Mouse (Mus musculus) T-helper 1 cell (primary cell): ENCODE measurements at regions not wholly inside any gene's neighbourhood (a gene's known extent, or its start where the extent isn't known, plus 50 kb on each side); places are given as distances from the start of the nearest gene placed in this dataset.

Experiments used
- in situ Hi-C: fragments of 300-600 bp; cut with MboI, MseI; formaldehyde crosslinking; loops from one replicate; pipeline ENCODE4 v1.15.1; 2025; ENCODE audit warnings: high pct_unique_total_duplicates

DNA sequence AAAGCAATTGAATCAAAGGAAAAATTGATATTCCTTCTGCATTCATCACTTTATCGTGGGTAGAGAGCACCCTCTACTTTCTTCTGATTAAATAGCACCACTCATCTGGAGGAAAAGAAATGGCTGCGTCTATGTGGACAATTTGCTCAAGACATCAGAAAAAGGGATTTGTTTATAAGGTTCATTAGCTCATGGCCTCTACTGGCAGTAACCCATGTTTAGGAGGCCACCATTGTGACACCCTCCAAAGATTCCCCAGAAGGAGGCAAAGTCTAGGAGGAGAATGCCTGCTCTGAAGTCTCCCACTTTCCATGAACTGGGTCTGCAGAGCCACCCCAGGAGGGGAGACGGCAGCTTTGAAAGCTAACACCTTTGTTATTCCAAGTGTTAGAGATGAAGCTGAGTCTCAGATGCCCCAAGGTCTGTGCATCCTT lies 147.2 kb upstream of the Plscr5 start:
- in situ Hi-C loops, result no loop called here

DNA sequence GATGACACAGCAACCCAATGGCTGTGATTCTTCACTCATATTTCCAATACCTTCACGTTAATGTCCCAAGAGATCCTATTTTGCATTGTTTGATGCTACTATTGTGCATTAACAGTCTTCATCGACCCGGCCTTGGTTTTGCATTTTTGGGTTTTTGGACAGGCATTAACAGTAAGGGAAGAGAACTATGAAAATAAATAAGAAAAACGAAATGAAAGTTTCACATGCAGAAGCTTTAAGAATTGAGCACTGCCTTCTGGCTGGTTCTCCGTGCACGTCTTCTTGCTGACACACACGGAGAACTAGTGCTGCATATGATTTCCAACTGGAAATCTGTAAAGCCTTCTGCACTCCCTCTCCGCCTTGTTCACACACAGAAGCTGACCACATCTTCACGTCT lies 148.6 kb upstream of the Plscr5 start:
- in situ Hi-C loops, result no loop called here

DNA sequence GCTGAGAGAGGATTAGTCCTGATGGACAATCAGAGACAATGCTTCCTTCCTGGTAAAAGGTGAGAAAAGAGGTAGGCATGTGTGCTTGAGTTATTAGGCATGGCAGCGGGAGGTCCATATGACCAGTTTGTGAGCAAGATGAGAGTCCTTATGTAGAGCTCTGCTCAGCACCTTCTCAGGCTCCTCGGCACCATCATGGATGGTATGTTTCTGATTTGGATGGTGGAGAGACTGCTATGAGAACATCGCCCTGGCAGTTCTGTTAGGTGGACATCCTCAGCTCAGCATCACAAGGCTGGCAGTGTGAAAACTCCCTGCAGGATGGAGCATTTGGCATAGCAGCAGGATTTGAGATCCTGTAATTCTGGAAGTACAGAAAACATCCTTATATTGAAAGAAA lies 176.2 kb upstream of the Plscr5 start:
- in situ Hi-C loops, result no loop called here

DNA sequence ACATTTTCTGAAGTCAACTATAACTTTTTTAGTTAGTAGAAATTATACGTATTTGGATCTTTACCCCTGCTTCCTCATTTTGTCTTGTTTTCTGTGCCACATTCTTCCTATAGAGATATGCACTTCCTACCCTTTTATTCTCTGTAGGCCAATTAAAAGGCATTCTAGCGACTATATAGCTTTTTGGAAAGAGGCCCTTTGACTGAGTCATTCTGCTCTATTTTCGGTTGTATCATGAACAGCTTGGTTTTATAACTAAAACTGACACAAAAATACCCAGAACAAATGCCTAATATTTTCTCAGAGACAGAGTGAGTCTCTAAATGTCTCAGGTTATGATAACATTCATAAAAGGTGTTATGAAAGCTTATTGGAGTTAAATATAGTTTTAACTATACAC lies 176.8 kb upstream of the Plscr5 start:
- in situ Hi-C loops, result no loop called here

DNA sequence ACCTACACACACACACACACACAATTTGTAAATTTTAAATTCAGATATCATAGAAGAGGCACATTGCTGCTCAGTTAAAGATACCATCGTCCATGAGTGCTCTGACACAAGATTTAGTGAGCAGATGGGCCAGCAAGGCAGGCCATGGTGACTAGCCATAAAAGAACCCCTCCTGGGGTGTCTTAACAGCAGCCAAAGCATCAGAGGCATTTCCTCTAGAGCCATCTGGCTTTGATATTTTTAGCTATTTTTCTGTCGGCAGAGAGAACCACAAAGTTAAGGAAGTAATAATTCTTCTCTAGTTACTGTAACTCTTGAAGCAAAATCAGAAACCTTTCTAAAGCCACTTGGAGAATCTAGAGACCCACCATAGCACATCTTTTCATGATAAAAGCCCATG lies 204.5 kb upstream of the Plscr5 start:
- in situ Hi-C loops, result no loop called here

DNA sequence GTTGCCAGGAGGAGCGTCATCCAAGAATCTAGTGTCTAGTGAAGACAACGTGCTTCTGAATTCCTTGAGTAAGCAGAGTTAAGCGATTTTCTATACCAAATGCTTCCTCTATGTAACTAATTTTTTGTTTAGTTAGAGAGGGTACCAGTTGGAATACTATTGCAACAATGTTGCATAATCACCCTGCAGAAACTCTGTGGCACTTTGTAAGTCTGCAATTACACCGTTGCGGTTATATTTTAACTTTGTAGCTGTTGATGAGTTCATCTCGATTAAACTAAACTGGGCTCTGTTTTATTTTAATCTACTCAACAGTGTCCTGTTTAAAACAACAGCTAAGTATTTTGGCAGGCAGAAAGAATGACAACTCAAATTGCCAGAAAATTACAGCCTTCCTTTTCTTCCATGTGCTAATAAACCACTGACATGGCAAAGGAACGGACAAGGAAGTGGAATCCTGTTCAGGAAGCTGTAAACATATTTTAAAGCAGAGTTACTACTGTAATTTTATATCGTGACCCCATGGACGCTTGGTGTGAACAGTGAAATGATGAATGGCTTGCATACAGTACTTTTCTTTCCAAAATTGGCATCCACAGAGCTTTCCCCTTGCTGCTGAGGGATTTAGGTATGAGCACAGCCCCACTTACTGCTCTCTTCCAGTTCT lies 210.6 kb upstream of the Plscr5 start:
- in situ Hi-C loops, result no loop called here

DNA sequence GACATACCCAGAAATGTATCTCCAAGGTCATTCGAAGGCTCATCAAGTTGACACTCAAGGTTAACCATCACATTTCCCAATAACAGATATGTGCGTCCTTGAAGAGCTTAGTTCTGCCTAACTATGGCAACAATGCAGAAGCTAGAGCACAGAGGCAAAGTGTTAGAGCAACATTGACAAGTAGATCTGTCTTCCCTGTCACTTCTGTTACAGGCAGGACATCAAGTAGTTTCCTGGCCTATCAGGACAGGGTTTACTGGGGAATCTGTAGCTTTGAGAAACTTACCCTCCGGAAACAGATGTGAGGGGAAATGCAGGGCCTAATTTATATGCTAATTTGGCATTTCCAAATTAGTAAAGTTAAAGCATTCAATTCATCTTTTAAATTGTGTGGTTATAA lies 211.2 kb upstream of the Plscr5 start:
- in situ Hi-C loops, result no loop called here

DNA sequence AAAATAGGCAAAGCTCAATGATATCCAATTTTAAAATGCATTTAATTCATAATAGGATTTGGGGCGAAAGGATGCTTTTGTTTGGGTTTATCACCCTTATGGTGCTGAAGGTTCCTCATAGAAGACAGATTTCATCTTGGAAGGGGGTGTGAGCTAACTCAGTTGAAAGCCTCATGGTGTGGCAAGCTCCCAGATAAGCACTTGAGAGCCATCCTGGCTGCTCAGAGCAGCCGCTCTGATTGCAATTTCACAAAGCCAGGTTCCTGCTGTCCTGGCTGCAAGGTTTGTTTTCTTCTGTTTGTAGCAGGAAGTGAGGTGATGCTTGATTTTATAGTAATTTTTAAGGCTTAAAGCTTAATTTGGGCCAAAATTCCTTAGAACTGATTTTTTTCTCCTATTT lies 228.7 kb upstream of the Plscr5 start:
- in situ Hi-C loops, result no loop called here

DNA sequence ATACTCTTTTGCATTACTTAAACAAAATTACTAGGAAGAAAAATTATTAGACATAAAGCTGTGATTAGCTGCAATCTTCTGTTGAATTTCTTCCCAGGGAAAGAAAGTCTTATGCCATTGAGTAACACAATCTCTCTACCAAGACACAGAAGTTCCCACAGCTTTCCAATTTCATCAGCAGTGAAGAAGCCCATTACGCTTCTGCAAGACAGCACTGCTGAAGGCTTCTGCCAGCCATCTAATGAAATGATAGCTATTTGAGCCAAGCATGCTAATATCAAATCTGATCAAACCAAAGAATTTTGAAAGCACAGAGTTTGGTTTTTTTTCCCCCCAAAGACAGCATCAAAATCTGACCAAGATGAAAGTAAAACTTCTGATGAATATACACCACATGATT lies 230.0 kb upstream of the Plscr5 start:
- in situ Hi-C loops, result no loop called here

DNA sequence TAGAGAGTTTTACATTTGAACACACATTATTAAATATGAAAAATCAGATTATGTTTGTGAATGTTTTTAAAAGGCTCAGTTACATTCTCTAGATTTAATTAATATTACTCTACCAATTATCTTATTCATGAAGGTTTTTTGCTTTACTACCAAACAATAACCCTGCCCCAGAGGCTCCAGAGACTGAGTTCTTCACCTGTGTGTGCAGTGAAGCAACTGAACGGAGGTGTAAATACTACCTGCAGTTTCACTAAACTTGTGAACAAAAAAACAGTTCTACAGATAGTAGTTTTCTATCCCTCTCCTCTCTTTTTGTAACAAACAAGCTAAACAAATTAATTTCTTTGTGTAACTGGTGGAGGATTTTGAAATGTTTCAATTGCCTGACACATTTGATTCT lies 231.1 kb upstream of the Plscr5 start:
- in situ Hi-C loops, result no loop called here

DNA sequence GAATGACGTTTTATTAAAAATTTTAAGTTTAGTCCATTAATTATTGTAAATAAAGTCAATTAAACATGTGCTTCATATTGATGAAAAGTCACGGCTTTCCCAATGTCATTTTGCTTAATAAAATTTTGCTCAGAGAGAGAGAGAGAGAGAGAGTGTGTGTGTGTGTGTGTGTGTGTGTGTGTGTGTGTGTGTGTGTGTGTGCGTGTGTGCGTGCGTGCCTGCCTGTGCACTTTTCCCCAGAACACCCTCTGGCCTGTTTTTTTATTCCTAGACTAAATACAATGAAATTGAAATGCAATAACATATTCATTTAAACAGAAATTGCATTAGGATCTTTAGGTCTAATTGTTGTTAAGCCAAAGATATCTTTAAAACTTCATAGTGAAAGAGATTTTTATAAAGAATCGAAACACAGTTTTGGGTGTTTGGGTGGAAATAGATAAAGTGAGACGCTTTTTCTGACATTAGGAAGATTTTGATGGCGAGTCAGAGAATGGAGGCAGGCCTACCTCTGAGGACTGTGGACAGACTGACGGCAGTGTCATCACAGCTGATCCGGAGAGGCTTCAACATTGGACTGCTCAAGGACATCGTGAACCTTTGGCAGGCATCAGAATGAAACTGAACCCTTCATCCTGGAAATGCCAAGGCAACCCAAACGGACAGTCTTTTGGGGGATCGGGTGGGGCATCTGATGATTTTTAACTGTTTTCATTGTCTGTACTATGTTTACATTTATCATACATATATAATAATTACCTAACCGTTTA lies 232.0 kb upstream of the Plscr5 start:
- in situ Hi-C loops, result no loop called here

DNA sequence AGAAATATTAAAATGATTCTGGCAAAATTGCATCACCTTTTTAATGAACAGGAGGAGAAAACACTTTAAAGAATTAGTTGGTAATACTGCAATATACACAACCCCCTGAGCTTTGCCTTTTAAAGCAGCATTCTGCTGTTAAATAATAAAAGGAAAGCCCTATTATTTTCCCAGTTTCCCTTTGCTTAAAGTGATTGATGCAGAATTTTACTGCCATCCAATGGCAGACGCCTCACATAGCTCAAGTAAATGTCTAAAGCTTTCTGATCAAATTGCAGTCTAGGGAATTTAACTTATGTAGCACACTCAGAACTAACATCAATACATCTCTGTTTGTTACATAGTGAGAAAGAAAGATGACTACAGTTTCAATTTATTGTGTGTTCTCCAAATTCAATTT lies 233.1 kb upstream of the Plscr5 start:
- in situ Hi-C loops, result no loop called here

DNA sequence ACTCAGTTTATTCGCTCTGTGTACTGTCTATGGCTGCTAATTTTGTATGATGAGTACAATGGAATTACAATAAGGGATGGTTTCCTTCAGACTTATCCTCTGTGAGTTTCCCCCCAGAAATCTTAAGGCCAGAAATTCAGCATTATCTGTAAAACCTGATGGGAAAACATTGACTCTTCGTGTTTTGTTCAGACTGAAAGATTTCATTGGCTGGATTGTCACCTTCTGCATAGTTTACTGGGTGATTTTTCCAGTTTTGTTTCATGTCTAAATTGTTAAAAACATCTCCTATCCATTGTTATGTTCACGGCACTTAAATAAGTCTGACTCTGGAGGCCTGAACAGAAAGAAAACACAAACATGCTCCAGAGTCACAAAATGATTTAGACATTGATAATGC lies 233.7 kb upstream of the Plscr5 start:
- in situ Hi-C loops, result no loop called here

DNA sequence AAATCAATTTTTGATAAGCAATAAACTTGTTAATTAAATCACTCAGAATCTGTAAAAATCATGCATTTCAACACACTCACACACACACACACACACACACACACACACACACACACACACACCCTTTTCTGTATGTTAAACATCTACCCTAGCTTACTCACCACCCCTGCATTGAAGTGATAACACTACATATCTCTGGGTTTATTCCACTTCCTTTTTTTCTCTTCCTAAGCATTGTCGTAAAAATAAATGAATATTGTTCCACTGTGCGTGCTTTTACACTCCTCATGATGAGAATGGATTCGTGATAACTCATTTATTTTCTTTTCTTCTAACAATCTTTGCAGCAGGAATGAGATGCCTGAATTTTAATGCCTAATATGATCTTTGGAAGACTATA lies 234.3 kb upstream of the Plscr5 start:
- in situ Hi-C loops, result no loop called here

DNA sequence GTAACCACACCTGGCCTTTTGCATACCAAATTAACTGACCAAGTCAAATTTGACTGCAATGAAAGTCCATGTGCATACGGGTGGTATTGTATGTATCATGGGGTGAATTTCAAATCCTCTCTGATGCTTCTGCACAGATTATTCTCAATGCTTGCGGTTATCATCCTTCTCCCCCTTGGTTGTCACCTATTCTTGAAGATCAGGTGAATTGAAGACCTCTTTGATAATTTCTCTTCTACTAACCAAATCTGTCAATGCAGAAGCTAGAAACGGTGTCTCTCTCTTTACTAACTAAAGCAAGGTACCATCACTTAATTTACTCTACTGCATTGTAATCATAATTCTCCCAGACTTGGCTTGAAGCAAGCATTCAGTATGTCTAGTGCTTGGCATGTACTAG lies 235.7 kb upstream of the Plscr5 start:
- in situ Hi-C loops, result no loop called here

DNA sequence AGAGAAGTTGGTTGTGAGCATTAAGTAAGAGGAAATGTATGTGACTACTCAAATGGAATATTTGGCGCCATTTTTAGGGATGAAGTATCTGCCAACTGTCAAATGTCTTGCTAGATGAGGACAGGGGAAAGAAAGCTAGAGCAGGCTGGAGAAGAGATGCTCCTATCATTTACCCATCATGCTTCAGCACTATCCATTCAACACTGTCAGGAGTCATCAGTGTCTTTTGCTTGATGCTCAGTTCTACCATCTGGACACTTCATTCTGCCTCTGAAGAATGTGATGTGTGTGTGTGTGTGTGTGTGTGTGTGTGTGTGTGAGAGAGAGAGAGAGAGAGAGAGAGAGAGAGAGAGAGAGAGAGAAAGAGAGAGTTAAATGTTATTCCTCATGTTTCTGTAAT lies 244.0 kb upstream of the Plscr5 start:
- in situ Hi-C loops, result no loop called here

DNA sequence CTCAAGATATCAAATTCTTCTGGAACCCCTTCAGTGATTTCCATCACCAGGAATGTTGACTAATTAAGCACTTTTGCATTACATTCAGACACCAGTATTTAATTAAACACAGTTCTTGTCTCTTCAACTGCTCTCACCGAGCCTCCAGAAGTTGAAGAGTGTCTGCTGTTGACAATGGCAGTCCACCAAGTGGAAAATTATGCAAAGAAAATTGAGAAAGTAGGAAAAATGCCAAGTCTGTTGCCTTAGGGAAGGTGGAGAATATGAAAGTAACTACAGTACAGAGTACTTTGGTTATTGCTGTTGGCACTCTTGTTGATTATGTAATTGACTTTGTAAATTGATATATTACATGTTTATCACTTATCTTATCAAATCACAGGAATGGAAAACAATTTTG lies 250.7 kb upstream of the Plscr5 start:
- in situ Hi-C loops, result no loop called here

DNA sequence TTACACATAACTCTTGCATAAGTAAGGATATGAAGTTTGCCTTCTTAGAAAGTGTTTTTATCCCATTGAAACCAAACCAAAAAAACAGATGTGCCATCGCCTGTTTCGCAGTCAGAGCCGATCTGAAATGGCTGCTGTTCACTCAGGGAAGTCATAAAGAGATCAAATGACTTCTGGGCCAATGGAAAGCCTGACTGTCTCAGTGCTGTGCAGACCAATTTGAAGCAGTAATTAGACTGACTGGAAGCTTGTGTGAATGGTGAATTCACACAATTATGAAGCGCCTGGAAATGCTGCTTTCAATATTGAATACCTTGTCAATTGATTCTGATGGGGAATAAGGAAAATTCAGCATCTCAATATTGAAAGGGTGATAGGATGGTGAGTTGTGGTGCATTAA lies 254.0 kb upstream of the Plscr5 start:
- in situ Hi-C loops, result loop anchor here (10.0 kb wide), 1 partner anchor 1556 kb away; no protein-coding TSS in a partner anchor

DNA sequence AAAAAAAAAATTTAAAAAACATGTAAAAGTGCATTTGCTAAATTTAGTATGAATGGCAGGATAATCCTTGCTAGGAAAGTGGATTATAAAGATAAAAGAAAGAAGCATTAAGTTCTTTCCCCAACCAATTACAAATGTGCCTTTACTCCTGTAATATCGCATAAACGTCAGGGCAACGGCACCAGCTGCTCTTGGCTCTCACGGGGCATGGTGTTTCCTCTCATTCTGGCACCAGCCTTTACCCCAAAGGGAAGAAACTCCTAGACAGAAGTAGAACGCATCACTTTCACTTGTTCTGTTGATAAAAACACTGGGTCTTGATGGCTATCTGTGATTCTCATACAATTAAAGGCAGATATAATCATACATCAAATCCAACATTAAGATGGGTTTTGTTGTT lies 288.7 kb upstream of the Plscr5 start:
- in situ Hi-C loops, result no loop called here

DNA sequence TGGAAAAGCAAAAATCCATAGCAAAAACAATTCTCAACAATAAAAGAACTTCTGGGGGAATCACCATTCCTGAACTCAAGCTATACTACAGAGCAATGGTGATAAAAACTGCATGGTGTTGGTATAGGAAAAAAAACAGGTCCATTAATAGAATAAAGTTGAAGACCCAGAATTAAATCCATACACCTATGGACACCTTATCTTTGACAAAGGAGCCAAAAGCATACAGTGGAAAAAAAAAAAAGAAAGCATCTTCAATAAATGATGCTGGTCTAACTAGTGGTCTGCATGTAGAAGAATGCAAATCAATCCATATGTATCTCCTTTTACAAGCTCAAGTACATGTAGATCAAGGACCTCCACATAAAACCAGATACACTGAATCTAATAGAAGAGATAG lies 291.8 kb upstream of the Plscr5 start:
- in situ Hi-C loops, result no loop called here

DNA sequence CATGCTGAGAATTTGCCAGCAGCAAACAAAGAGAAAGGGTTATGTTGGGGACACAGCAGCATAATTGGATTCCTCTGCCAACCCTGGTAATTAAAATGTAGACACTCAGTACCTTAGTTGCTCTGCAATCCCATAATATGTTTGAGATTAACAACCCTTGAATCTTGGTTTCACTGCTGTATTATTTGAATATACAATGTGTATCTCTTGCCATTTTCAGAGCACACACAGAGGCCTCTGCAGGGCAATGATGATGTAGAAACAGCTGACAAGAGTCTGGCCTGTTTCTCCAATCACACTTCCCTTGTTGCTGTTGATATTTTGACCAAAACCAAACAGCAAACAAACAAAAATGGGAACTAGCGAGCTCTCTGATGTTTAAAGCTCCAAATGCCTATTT lies 315.9 kb upstream of the Plscr5 start:
- in situ Hi-C loops, result no loop called here

DNA sequence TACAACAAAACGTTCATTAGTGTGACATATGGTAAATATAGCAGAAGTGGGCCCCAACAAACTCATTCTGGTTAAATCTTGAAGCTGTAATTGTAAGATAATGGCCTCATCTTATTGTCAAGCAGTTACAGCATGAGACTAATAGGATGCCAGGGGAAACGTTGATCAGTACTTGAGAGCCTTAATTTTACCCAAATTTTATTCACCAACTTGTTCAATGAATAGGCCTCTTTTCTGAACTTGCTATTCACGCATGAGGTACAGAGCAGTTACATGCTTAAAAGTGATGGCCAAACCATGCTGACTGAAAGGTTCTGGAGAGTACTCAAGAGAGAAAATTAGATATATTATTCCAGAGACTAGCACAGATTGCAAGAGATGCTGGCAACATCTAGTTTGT lies 361.2 kb upstream of the Plscr5 start:
- in situ Hi-C loops, result no loop called here

DNA sequence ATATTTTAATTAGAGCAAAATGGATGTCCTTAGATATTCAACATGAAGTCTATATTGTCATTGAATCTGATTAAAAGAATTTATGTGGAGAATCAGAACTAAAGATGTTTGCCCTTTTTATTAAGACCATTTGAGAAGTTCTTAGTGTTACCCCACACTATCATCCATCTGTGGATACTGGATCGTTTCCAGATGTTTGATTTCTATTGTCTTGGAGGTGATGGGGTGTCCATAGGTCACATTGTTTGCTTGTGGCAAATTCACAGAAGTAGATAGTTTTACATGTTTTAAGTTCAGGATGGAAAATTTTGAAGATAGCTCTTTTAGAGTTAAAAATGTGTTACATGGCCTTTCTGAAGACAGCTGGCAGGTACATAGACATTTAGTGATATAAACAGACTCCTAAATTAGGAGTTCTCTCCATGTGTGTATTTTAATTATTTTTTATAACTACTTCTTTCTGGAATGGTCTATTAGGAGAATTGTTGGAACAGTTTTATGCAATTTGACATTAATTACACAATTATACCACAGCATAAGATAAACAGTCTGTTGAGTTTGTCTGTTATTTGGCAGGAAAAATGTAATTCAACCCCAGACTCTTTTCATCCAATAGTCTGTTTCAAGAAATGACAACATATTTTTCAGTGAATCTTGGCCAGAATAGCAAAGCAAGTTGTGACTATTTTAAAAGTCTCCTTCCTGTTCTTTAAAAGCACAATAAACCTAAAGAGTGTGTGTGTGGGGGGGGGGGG lies 368.8 kb upstream of the Plscr5 start:
- in situ Hi-C loops, result no loop called here
